Mouse (Mus musculus): ENCODE data around the gene Olfr736.

Olfr736 gene

DNA sequence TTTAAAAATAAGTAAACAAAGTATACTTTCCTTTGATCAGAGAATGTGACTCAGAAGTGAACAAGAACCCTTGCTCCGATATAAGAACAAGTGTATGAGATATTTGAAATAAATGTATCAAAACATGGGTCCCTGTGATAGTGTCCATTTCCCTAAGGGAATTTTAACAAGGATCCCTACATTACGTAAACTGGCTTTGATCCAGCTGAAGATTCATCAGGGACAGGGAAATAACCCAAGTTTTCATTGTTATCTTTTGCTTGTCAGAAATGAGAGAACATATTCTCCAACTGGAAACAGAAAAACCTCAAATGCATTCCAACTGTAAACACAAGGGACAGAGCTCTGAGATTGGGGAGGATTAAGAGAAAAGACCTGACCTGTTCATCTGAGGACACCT is at the start of gene Olfr736:
TSS of gene Olfr736 (plus strand) at position 301 of the 400 bp plus-strand sequence.
- no peak for DNase-seq

DNA sequence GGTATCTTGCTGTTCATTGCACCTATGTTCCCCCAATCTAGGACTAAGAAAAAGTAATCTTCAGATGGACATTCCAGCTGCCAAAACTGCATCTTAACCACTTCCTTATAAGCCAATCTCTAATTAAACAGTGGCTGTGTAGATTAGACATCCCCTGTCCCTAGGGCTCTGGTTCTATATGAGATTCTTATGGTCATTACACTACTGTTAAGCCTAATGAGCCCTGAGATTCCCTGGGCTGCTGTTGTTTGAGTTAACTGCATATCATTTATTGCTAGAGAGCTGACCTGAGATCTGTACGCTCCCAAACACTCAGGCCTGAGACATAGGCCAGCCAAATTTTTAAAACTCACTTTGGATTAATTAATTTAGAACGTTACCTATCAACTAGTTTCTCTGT is 32.2 kb upstream of the Olfr736 start, which contains the start of gene Olfr735:
TSS of gene Olfr735 (minus strand) at position 77 of the 400 bp plus-strand sequence.
- DNase-seq: no peak

DNA sequence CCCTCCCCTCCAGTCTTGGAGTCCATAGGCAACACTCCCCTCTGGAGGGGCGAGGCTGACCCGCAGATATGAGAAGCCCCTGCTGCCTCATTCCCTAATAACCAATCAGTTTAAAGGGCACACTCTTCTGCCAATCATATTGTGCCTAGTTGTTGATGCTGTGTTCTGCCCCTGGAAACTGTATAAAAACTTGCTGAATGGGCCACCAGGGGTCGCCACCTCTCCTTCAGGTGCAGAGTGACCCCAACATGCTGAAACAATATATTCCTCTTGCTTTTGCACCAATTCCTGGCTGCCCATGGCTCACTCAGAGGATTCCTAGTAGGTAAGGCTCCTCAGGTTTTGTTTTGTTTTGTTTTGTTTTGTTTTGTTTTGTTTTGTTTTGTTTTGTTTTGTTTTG is 28.5 kb upstream of the Olfr736 start:
- no peak for DNase-seq

DNA sequence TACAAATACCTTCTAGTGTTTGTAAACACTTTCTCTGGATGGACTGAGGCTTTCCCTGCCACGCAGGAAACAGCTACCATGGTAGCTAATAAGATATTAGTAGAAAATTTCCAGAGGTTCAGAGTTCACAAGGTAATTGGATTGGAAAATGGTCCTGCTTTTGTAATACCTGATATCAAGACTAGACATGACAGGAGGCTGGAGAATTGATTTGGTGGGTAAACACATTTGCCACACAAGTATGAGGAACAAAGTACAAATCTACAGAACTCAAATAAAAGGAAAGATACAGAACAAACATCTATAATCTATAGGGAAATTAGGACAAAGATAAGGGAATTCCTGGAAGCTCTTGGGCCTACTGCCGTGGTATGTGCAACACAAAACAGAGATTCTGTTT is 24.2 kb upstream of the Olfr736 start:
- no peak for DNase-seq

DNA sequence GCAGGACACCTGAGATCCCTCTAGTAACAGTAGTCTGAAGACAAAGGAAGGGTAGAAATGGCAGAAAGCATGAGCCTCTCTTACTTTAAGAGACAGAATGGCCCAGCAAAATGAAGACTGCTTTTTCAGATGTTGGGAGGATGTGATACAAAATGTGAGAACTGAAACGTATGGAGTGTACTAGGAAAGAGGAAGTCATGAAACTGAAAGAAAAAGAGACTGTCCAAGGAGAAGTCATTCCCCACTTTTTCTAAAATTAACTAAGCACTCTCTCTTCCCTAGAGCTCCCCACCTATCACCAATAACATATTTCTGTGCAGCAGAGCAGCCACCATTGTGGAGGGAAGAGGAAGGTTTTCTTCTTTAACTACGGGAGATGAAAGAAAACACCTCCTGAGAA is 23.4 kb upstream of the Olfr736 start, which contains the start of gene Tlr11:
TSS of gene Tlr11 (plus strand) at position 322 of the 400 bp plus-strand sequence.
- no peak for DNase-seq

DNA sequence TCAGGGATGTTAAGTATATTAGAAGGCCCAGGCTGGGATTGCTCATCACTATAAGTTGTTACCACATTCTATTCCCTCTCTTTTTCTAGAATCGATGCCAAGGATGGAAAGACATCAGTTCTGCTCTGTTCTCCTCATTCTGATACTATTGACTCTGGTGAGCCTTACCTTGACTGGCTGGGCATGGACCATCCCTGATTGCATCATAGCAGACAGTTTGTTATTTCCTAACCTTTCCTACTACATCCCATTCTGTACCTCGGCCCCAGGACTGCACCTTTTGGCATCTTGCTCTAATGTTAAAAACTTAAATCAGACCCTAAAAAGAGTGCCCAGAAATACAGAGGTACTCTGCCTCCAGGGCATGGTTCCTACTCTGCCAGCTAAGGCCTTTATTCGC is 20.5 kb upstream of the Olfr736 start:
- no peak for DNase-seq

DNA sequence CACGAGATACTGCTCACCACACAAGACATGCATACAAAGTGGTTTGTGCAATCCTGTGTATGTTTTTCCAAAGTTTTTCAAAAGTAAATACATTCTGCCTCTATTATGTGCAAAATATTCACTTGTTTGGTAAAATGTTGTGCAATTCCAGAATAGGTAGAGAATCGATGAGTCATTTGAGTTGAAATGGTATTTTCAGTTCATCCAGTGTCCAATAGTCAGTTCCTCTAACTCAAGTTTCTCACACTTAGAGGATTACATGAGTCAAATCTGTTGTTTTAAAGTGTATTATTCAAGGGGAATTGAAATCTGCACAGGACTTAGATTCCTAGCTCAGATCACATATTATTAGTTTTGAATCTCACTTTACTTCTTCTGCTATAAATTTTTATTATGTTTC is 17.4 kb upstream of the Olfr736 start:
- DNase-seq: no peak

DNA sequence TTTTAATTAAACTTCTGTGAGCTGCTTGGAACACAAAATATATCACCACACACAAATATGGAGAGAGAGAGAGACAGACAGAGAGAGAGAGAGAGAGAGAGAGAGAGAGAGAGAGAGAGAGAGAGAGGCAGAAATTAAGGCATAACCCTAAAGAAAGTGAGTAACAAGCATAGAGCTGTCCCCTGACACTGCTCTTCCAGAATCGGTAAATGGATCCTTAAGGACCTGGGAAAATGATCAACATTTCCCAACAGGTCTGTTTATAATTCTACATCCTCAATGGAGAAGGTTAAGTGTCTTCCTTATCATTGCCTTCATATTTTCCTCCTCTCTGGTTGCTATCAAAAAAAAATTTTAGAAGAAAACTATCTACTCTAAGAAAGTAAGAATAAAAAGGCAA is 26.3 kb downstream of the Olfr736 start, which contains the start of gene Olfr738:
TSS of gene Olfr738 (plus strand) at position 301 of the 400 bp plus-strand sequence.
- no peak for DNase-seq

DNA sequence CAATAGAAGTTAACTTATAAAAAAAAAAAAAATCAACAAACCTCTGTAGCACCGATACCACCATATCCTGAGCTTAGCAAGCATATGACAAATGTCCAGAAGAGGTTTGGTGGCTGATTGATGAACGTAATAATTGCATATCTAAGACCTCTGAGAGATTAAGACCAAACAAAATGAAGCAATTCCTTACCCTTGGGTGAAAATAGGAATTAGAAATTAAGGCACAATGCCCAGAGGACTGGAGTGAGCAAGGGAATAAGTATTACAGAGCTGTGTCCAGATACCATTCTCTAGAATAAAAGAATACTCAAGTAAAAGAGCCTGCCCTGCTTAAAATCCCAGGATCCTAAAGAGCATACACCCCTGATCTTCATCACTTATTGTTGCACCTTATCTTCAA is 37.4 kb downstream of the Olfr736 start, which contains the start of gene Olfr739:
TSS of gene Olfr739 (plus strand) at position 301 of the 400 bp plus-strand sequence.
- DNase-seq: no peak
